Mouse (Mus musculus) megakaryocyte-erythroid progenitor cell, adult 5-6 weeks (primary cell): ENCODE data around the gene Olfr1490. TPM values are rescaled to one million over a fixed set of nuclear protein-coding genes. Genes with fewer than 3 reads are reported as not detected.
"Not testable (repeated sequence)": the region's sequence is repeated elsewhere in the genome, so short reads cannot be mapped to it uniquely, and the experiment has no call there.

ENCODE experiments used
- ATAC-seq: replicated peaks from 2 replicates; pipeline ENCODE4 v1.8.0; 2016; ENCODE audit warnings: mild to moderate bottlenecking, inconsistent platforms; ENCODE audit not compliant: severe bottlenecking, poor library complexity, low FRiP score, low TSS enrichment
- total RNA-seq, 2 experiments: library from RNA; stranded (forward) in 1 of 2; stranded (reverse) in 1 of 2; fragments of 200-1000, 215-1000 nt in 1 of 2; fragments of >200 nt in 1 of 2; fragmentation: Nextera tagmentation in 1 of 2; gene quantifications; 2 replicates each; pipeline ENCODE4 v1.2.3; 2014 to 2017

Olfr1490 gene
- not detected in 2 replicates for total RNA-seq (2014; fragmentation: Nextera tagmentation)
- not detected in 2 replicates for total RNA-seq (2017)

DNA sequence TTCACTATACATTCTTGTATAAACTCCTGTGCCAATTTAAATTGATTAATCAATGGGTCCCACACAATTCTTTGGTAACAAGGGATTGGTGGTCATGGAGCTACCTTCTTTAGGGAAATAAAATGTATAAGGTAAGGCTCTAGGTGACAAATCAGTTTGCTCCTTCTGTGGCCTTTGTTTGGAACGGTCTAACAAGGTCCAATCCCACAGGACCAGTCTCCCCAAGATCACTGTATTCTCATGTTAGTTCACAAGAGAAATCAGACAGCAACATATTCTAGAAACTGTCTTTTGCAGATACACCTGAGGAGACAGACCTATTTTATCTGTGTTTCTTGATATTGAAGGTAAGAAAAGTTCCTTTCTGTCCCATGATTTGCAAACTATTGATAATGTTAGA lies at the start of gene Olfr1490:
Gene Olfr1490 (plus strand): TSS at position 301 of the 400 bp plus-strand sequence.
- ATAC-seq, result no peak

GRCm38 (mm10) chr19:13617075-13617474 lies 33.8 kb upstream of the Olfr1490 start, which contains the start of gene Olfr1487:
Gene Olfr1487 (plus strand): TSS chr19:13617375.
- ATAC-seq, result not testable (repeated sequence)

- no peak for ATAC-seq
Measured at GRCm38 (mm10) chr19:13631321-13631720, 19.6 kb upstream of the Olfr1490 start, which contains the start of gene Olfr1489. Gene Olfr1489 (plus strand): TSS chr19:13631621.

DNA sequence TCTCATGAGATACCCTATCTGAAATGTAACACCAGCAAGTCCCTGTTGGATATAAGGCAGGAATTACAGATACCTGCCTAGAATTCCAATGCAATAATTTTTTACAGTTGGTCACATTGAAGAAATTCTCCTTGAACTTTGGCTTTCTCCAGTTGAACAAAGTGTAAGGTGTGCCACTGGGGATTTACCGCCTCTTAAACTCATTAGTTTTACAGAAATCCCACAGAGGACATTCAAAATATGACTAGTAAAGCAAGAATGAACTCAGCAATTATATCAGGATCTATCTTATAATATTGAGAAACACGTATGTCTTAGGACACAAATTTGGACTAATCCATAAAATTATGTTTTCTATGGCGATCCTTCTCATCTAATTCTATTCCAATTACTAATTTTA lies 46.1 kb downstream of the Olfr1490 start, which contains the start of gene Olfr1491:
Gene Olfr1491 (plus strand): TSS at position 301 of the 400 bp plus-strand sequence.
- no peak for ATAC-seq

Other genes starting within 250 kb of the Olfr1490 start
- not detected in 2 replicates for gene Olfr1469, start 243.2 kb upstream of the Olfr1490 start, total RNA-seq (2014; fragmentation: Nextera tagmentation)
- not detected in 2 replicates for gene Olfr1469, start 243.2 kb upstream of the Olfr1490 start, total RNA-seq (2017)
- not detected in 2 replicates for gene Olfr1471, start 207.7 kb upstream of the Olfr1490 start, total RNA-seq (2014; fragmentation: Nextera tagmentation)
- not detected in 2 replicates for gene Olfr1471, start 207.7 kb upstream of the Olfr1490 start, total RNA-seq (2017)
- gene Olfr1472, start 195.0 kb upstream of the Olfr1490 start, total RNA-seq (2014; fragmentation: Nextera tagmentation), result not detected in 2 replicates
- not detected in 2 replicates for gene Olfr1472, start 195.0 kb upstream of the Olfr1490 start, total RNA-seq (2017)
- not detected in 2 replicates for gene Olfr1474, start 181.5 kb upstream of the Olfr1490 start, total RNA-seq (2014; fragmentation: Nextera tagmentation)
- gene Olfr1474, start 181.5 kb upstream of the Olfr1490 start, total RNA-seq (2017), result not detected in 2 replicates
- not detected in 2 replicates for gene Olfr1475, start 170.9 kb upstream of the Olfr1490 start, total RNA-seq (2014; fragmentation: Nextera tagmentation)
- not detected in 2 replicates for gene Olfr1475, start 170.9 kb upstream of the Olfr1490 start, total RNA-seq (2017)
- not detected in 2 replicates for gene Olfr1477, start 150.5 kb upstream of the Olfr1490 start, total RNA-seq (2014; fragmentation: Nextera tagmentation)
- not detected in 2 replicates for gene Olfr1477, start 150.5 kb upstream of the Olfr1490 start, total RNA-seq (2017)
- gene Olfr1480, start 123.2 kb upstream of the Olfr1490 start, total RNA-seq (2014; fragmentation: Nextera tagmentation), result not detected in 2 replicates
- gene Olfr1480, start 123.2 kb upstream of the Olfr1490 start, total RNA-seq (2017), result not detected in 2 replicates
- not detected in 2 replicates for gene Olfr1484, start 67.6 kb upstream of the Olfr1490 start, total RNA-seq (2014; fragmentation: Nextera tagmentation)
- gene Olfr1484, start 67.6 kb upstream of the Olfr1490 start, total RNA-seq (2017), result not detected in 2 replicates
- gene Olfr1487, start 33.7 kb upstream of the Olfr1490 start, total RNA-seq (2014; fragmentation: Nextera tagmentation), result not detected in 2 replicates
- not detected in 2 replicates for gene Olfr1487, start 33.7 kb upstream of the Olfr1490 start, total RNA-seq (2017)
- not detected in 2 replicates for gene Olfr1489, start 19.5 kb upstream of the Olfr1490 start, total RNA-seq (2014; fragmentation: Nextera tagmentation)
- not detected in 2 replicates for gene Olfr1489, start 19.5 kb upstream of the Olfr1490 start, total RNA-seq (2017)
- not detected in 2 replicates for gene Olfr1491, start 46.2 kb downstream of the Olfr1490 start, total RNA-seq (2014; fragmentation: Nextera tagmentation)
- gene Olfr1491, start 46.2 kb downstream of the Olfr1490 start, total RNA-seq (2017), result not detected in 2 replicates
- gene Olfr1493-ps1, start 72.2 kb downstream of the Olfr1490 start, total RNA-seq (2014; fragmentation: Nextera tagmentation), result not detected in 2 replicates
- not detected in 2 replicates for gene Olfr1493-ps1, start 72.2 kb downstream of the Olfr1490 start, total RNA-seq (2017)
- not detected in 2 replicates for gene Olfr1494, start 88.6 kb downstream of the Olfr1490 start, total RNA-seq (2014; fragmentation: Nextera tagmentation)
- gene Olfr1494, start 88.6 kb downstream of the Olfr1490 start, total RNA-seq (2017), result not detected in 2 replicates
- not detected in 2 replicates for gene Olfr1495, start 113.5 kb downstream of the Olfr1490 start, total RNA-seq (2014; fragmentation: Nextera tagmentation)
- not detected in 2 replicates for gene Olfr1495, start 113.5 kb downstream of the Olfr1490 start, total RNA-seq (2017)
- gene Olfr1496, start 126.8 kb downstream of the Olfr1490 start, total RNA-seq (2014; fragmentation: Nextera tagmentation), result not detected in 2 replicates
- gene Olfr1496, start 126.8 kb downstream of the Olfr1490 start, total RNA-seq (2017), result not detected in 2 replicates
- not detected in 2 replicates for gene Olfr1497, start 147.1 kb downstream of the Olfr1490 start, total RNA-seq (2014; fragmentation: Nextera tagmentation)
- not detected in 2 replicates for gene Olfr1497, start 147.1 kb downstream of the Olfr1490 start, total RNA-seq (2017)
- gene Olfr1499, start 168.4 kb downstream of the Olfr1490 start, total RNA-seq (2014; fragmentation: Nextera tagmentation), result not detected in 2 replicates
- gene Olfr1499, start 168.4 kb downstream of the Olfr1490 start, total RNA-seq (2017), result not detected in 2 replicates
- not detected in 2 replicates for gene Olfr1500, start 179.4 kb downstream of the Olfr1490 start, total RNA-seq (2014; fragmentation: Nextera tagmentation)
- not detected in 2 replicates for gene Olfr1500, start 179.4 kb downstream of the Olfr1490 start, total RNA-seq (2017)
- not detected in 2 replicates for gene Olfr1501, start 199.6 kb downstream of the Olfr1490 start, total RNA-seq (2014; fragmentation: Nextera tagmentation)
- gene Olfr1501, start 199.6 kb downstream of the Olfr1490 start, total RNA-seq (2017), result not detected in 2 replicates
- gene Olfr1502, start 210.7 kb downstream of the Olfr1490 start, total RNA-seq (2014; fragmentation: Nextera tagmentation), result not detected in 2 replicates
- gene Olfr1502, start 210.7 kb downstream of the Olfr1490 start, total RNA-seq (2017), result not detected in 2 replicates
- not detected in 2 replicates for gene Olfr1504, start 246.8 kb downstream of the Olfr1490 start, total RNA-seq (2014; fragmentation: Nextera tagmentation)
- not detected in 2 replicates for gene Olfr1504, start 246.8 kb downstream of the Olfr1490 start, total RNA-seq (2017)